Mouse (Mus musculus) lung, postnatal 0 days (tissue): Measurements from ENCODE around the gene D5Ertd579e. TPM values are rescaled to one million over a fixed set of nuclear protein-coding genes. Genes with fewer than 3 reads are reported as not detected.
A peak's percentile ranks its signal among the peaks of the same experiment; 100 is the strongest.

Experiments used
- ATAC-seq: fragments of 200-750 bp; cut with Nextera tagmentation; 2 replicates; pipeline ENCODE4 v1.8.0; 2017; ENCODE audit warnings: moderate library complexity
- DNase-seq: peaks from one replicate; pipeline ENCODE4 v3.0.0-alpha.2; 2016; ENCODE audit warnings: low spot score
- H3K27ac ChIP-seq: fragments of 300-500 bp; sonication (generic); 2 replicates; pipeline ENCODE4 v1.5.1; 2014; ENCODE audit warnings: antibody characterized with exemption, mild to moderate bottlenecking, low read length, mixed read lengths
- H3K27me3 ChIP-seq: fragments of 300-500 bp; sonication (generic); replicated peaks from 2 replicates; pipeline ENCODE4 v1.6.1; 2014; ENCODE audit warnings: low read length, mixed read lengths; ENCODE audit not compliant: insufficient read depth
- H3K36me3 ChIP-seq: fragments of 300-500 bp; sonication (generic); 2 replicates; pipeline ENCODE4 v1.6.1; 2014; ENCODE audit warnings: low read length, mixed read lengths; ENCODE audit not compliant: insufficient read depth
- H3K4me1 ChIP-seq: fragments of 300-500 bp; sonication (generic); 2 replicates; pipeline ENCODE4 v1.6.1; 2014; ENCODE audit warnings: antibody characterized with exemption, low read depth, low read length, mixed read lengths; ENCODE audit not compliant: insufficient read depth
- H3K4me2 ChIP-seq: fragments of 300-500 bp; sonication (generic); replicated peaks from 2 replicates; pipeline ENCODE4 v1.6.1; 2014; ENCODE audit warnings: low read depth, mild to moderate bottlenecking, low read length, moderate library complexity, mixed read lengths
- H3K4me3 ChIP-seq: fragments of 300-500 bp; sonication (generic); 2 replicates; pipeline ENCODE4 v1.5.1; 2014; ENCODE audit warnings: low read depth, low read length
- H3K9ac ChIP-seq: fragments of 300-500 bp; sonication (generic); replicated peaks from 2 replicates; pipeline ENCODE4 v1.6.1; 2014; ENCODE audit warnings: low read depth, mild to moderate bottlenecking
- H3K9me3 ChIP-seq: fragments of 300-500 bp; sonication (generic); 2 replicates; pipeline ENCODE4 v1.6.1; 2016; ENCODE audit warnings: low read length, mixed read lengths
- CTCF ChIP-seq: IDR thresholded peaks from 2 replicates; pipeline ENCODE4 v1.5.1; 2016; ENCODE audit warnings: antibody characterized with exemption, mild to moderate bottlenecking
- EP300 ChIP-seq: IDR thresholded peaks from 2 replicates; pipeline ENCODE4 v1.6.1; 2016; ENCODE audit warnings: antibody characterized with exemption, mild to moderate bottlenecking, control low read depth
- WGBS: fragments of 180-500 bp; shearing (Covaris S2); extraction: QIAGEN DNeasy Blood & Tissue Kit; methylation state at CpG from one replicate; pipeline ENCODE4 v1.1.7; 2014; 5-methylcytosine and 5-hydroxymethylcytosine counted together
- polyA plus RNA-seq: library from polyadenylated mRNA; unstranded; fragments of >200 nt; fragmentation: Nextera tagmentation; extraction: Ambion mirVana; gene quantifications from 2 replicates; pipeline ENCODE4 v1.2.1, GENCODE M21; 2015

Gene D5Ertd579e
- polyA plus RNA-seq, 1 experiment from 2014 or later: 14.6 TPM

DNA sequence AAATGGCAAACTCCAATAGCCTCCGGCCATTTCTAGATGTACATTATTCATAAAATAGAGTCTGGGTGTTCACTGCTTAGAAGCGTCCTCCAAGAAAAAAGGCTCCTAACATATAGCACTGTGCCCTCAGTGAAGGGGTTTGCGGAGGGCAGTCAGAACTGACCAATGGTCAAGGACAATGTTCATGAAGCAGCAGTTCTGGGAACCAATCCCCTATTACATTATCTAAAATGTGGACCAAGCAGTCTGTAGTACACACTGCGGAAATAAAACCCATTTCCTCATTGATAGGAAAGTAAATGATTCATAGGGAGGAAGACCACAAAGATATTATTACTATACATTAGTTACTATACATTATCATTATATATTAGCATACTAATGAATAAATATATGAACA lies 135.3 kb downstream of the D5Ertd579e start:
- TF ChIP-seq EP300 (no peak), CTCF (no peak)
- WGBS: 94% methylated on average over 4 of the region's 4 CpGs
- no peak overlapping the region for H3K4me2 ChIP-seq
- no peaks in the 10 kb centered on the region for H3K27me3 ChIP-seq
- DNase-seq (no peak), ATAC-seq (no peak)
- H3K36me3 ChIP-seq: no peaks in the 10 kb centered on the region
- H3K9me3 ChIP-seq: no peaks in the 10 kb centered on the region
- no peak overlapping the region for H3K4me3 ChIP-seq
- 0 out of 2 replicates have a peak overlapping the region, but pooled peaks have one; percentile 51 for H3K27ac ChIP-seq
- no peak overlapping the region for H3K9ac ChIP-seq
- H3K4me1 ChIP-seq: peaks cover 11% of the 10 kb centered on the region

DNA sequence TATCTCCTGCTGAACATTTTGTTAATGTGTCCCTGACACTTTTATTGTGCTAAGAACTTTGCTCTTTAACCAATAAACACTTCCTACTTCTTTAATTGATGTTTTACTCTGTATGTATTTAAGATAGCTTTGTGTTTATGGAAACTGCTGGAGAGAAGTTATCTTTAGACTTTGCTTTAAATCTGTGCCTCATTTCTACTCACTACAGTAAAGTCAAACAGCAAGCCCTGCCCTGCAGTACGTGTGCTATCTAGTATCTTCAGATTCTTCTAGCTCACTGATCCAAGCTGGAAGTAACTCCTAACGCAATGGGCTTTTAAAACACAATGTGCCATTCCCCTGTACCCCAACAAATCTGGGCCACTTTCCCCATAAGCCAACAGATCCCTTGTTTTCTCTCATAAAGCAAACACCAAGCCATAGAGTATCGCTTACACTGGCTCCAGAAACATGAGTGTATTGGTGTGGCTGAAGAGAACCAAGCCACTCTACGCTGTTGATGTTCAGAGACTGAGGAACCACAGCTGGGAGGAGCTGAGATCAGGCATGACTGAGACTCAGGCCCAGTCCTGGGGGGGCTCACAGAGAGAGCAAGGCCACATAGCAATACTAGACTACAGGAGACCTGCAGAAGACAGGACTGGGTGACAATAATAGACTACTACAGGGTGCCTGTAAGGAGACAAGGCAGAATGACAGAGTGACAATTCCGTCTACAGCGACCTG lies 136.2 kb downstream of the D5Ertd579e start:
- ATAC-seq (peak; percentile 36; the same call in 1 of the 2 replicates), DNase-seq (no peak)
- Histone ChIP-seq H3K4me2 (no peak overlapping the region), H3K27ac (peak overlapping the region; percentile 51; the same call in 1 of the 2 replicates), H3K9ac (no peak overlapping the region), H3K27me3 (no peaks in the 10 kb centered on the region), H3K4me3 (no peak overlapping the region), H3K4me1 (peaks cover 11% of the 10 kb centered on the region), H3K9me3 (no peaks in the 10 kb centered on the region), H3K36me3 (no peaks in the 10 kb centered on the region)
- no peak for TF ChIP-seq EP300
- TF ChIP-seq CTCF: no peak
- WGBS: 66% methylated on average over 6 of the region's 6 CpGs

DNA sequence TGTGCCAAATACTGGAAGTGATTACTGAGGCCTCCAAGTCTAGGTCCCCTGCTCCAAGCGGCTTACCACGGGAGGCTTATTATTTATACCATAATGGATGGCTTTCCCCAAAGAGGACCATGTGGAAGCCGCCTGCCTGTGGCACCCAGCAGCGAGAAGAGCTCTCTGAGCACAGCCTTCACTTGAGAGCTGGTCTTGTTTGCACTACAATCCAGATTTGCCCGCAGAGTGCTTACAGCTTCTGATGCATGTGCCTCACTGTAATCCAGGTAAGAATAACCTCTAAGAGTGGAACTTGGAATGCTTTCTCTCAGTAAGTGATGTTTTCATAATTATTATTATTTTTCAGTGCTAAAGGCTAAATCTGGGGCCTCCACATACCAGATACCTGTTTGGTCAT lies 136.7 kb downstream of the D5Ertd579e start:
- 62% methylated on average over 5 of the region's 5 CpGs for WGBS
- ATAC-seq (peak; percentile 46; the same call in 1 of the 2 replicates), DNase-seq (peak; percentile 66)
- no peak for TF ChIP-seq EP300
- TF ChIP-seq CTCF: no peak
- Histone ChIP-seq H3K4me2 (no peak overlapping the region), H3K9me3 (no peaks in the 10 kb centered on the region), H3K4me1 (peaks cover 11% of the 10 kb centered on the region), H3K9ac (no peak overlapping the region), H3K4me3 (no peak overlapping the region), H3K27ac (no peak overlapping the region), H3K36me3 (no peaks in the 10 kb centered on the region), H3K27me3 (no peaks in the 10 kb centered on the region)

DNA sequence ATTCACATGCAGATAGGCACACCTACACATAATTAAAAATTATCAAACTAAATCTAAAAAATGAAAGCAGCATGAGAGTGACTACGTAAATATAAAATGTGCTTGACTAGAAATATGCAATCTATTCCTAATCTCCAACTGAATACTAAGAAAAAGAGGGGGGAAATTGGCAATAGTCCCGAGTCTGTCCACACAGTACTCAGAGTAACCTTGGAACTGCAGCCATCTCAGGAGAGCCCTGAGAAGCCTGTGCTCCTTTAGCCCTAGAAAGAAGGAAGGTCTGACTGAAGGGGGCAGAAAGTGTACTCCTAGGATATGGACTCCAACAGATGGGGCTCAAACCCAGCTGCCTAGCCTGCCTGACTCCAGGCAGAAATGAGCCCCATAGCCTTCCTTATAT lies 137.3 kb downstream of the D5Ertd579e start:
- Histone ChIP-seq H3K9me3 (no peaks in the 10 kb centered on the region), H3K9ac (no peak overlapping the region), H3K4me1 (peaks cover 11% of the 10 kb centered on the region), H3K4me2 (no peak overlapping the region), H3K36me3 (no peaks in the 10 kb centered on the region), H3K4me3 (no peak overlapping the region), H3K27ac (no peak overlapping the region), H3K27me3 (no peaks in the 10 kb centered on the region)
- DNase-seq (no peak), ATAC-seq (0 out of 2 replicates have a peak, but pooled peaks have one; percentile 24)
- no peak for TF ChIP-seq CTCF
- TF ChIP-seq EP300: no peak
- 42% methylated on average over 2 of the region's 2 CpGs for WGBS

DNA sequence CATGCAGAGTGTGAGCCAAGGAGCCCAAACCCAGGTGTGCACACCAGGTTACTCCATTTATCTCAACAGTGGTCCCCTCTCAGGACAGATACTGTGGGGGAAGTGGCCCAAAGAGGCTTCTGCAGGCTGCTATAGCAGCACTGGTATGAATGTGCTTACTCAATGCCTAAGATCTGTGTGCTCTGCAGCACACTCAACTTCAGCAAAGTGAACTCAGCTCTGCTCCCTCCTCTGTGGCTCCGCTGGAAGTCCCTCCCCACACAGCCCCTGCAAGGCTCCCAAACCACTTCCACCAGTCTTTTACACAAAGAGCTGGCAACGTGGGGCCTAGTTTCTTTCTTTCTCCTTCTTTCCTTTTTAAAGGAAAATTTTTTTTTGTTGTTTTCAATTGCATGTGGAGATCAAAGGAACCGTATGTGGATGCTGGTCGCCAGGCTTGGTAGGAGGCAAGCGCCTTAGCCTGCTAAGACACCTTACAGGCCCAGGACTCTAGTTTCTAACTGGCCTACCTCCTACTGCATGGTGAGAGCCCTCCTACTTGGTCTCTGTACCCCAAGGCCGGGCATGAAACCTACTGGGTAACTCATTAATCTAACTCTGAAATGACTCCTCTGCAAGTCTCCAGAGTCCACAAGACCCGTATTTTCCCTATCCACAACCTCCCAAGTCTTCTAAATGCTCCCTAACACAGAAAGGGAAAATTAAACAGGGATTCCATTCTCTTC lies 138.1 kb downstream of the D5Ertd579e start:
- Histone ChIP-seq H3K9me3 (no peaks in the 10 kb centered on the region), H3K27ac (no peak overlapping the region; the same call in 1 of the 2 replicates), H3K9ac (no peak overlapping the region), H3K4me2 (no peak overlapping the region), H3K4me3 (no peak overlapping the region), H3K27me3 (no peaks in the 10 kb centered on the region), H3K36me3 (no peaks in the 10 kb centered on the region), H3K4me1 (peaks cover 13% of the 10 kb centered on the region)
- 41% methylated on average over 7 of the region's 7 CpGs for WGBS
- peak; percentile 32 for DNase-seq
- no peak for TF ChIP-seq EP300
- no peak for TF ChIP-seq CTCF
- ATAC-seq: peak; percentile 38

DNA sequence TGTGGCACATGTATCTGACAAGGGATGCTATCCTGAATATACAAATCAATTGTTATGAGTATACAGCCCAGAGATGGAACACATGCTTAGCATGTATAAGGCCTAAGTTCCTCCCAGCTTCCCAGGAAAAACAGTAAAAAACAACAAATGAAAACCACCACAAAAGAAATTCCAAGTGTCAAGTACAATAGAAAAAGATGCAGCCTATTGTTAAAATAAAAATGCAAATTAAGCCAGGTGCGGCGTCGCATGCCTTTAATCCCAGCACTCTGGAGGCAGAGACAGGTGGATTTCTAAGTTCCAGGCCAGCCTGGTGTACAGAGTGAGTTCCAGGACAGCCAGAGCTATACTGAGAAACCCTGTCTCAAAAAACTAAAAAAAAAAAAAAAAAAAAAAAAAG lies 138.9 kb downstream of the D5Ertd579e start:
- no peak overlapping the region for H3K4me2 ChIP-seq
- H3K4me1 ChIP-seq: peaks cover 13% of the 10 kb centered on the region
- no peaks in the 10 kb centered on the region for H3K27me3 ChIP-seq
- no peak overlapping the region for H3K9ac ChIP-seq
- no peak overlapping the region for H3K27ac ChIP-seq
- WGBS: 89% methylated on average over 3 of the region's 3 CpGs
- H3K9me3 ChIP-seq: no peaks in the 10 kb centered on the region
- no peaks in the 10 kb centered on the region for H3K36me3 ChIP-seq
- no peak for TF ChIP-seq CTCF
- no peak for TF ChIP-seq EP300
- H3K4me3 ChIP-seq: no peak overlapping the region
- no peak for ATAC-seq
- DNase-seq: no peak
